Mouse (Mus musculus): ENCODE data around the gene Crispld2. TPM values are rescaled to one million over a fixed set of nuclear protein-coding genes. Genes with fewer than 3 reads are reported as not detected.

Gene Crispld2
- polyA plus RNA-seq, 1 experiment from 2014 or later, result 9.7 TPM

- peak; percentile 92 for DNase-seq (ENCODE audit: low spot score)
- no peak overlapping the region; the same call in 1 of the 2 replicates for H3K27ac ChIP-seq
- H3K4me3 ChIP-seq, result no peak overlapping the region
- no peaks in the 10 kb centered on the region for H3K36me3 ChIP-seq
- peaks cover 55% of the 10 kb centered on the region for H3K27me3 ChIP-seq (ENCODE audit: insufficient read depth, poor library complexity, severe bottlenecking)
- no peaks in the 10 kb centered on the region for H3K9me3 ChIP-seq
- peaks cover 58% of the 10 kb centered on the region for H3K4me1 ChIP-seq
- WGBS, result 9% methylated on average over 1 of the region's 1 CpGs
Measured at GRCm38 (mm10) chr8:120040861-120041260, 48.6 kb downstream of the Crispld2 start.

GRCm38 (mm10) chr8:120042542-120043312, 50.5 kb downstream of the Crispld2 start:
- Histone ChIP-seq H3K9me3 (no peaks in the 10 kb centered on the region), H3K27me3 (ENCODE audit: insufficient read depth, poor library complexity, severe bottlenecking) (peaks cover 45% of the 10 kb centered on the region), H3K4me3 (no peak overlapping the region), H3K36me3 (no peaks in the 10 kb centered on the region), H3K4me1 (peaks cover 56% of the 10 kb centered on the region), H3K27ac (0 out of 2 replicates have a peak overlapping the region, but pooled peaks have one; percentile 23)
- WGBS, result 61% methylated on average over 10 of the region's 10 CpGs
- DNase-seq (ENCODE audit: low spot score), result no peak

GRCm38 (mm10) chr8:120044907-120045306, 52.7 kb downstream of the Crispld2 start:
- no peak overlapping the region for H3K27ac ChIP-seq
- no peak overlapping the region for H3K4me3 ChIP-seq
- no peak for DNase-seq (ENCODE audit: low spot score)
- peaks cover 40% of the 10 kb centered on the region for H3K27me3 ChIP-seq (ENCODE audit: insufficient read depth, poor library complexity, severe bottlenecking)
- peaks cover 46% of the 10 kb centered on the region for H3K4me1 ChIP-seq
- 91% methylated on average over 8 of the region's 8 CpGs for WGBS
- H3K36me3 ChIP-seq, result no peaks in the 10 kb centered on the region
- no peaks in the 10 kb centered on the region for H3K9me3 ChIP-seq

- WGBS, result 54% methylated on average over 5 of the region's 5 CpGs
- no peak overlapping the region for H3K4me3 ChIP-seq
- H3K27me3 ChIP-seq (ENCODE audit: insufficient read depth, poor library complexity, severe bottlenecking), result peaks cover 42% of the 10 kb centered on the region
- H3K9me3 ChIP-seq, result no peaks in the 10 kb centered on the region
- no peaks in the 10 kb centered on the region for H3K36me3 ChIP-seq
- H3K4me1 ChIP-seq, result peaks cover 47% of the 10 kb centered on the region
- DNase-seq (ENCODE audit: low spot score), result no peak
- H3K27ac ChIP-seq, result 0 out of 2 replicates have a peak overlapping the region, but pooled peaks have one; percentile 14
Measured at GRCm38 (mm10) chr8:120045471-120045870, 53.2 kb downstream of the Crispld2 start.

GRCm38 (mm10) chr8:120046258-120047020, 54.2 kb downstream of the Crispld2 start:
- H3K36me3 ChIP-seq, result no peaks in the 10 kb centered on the region
- H3K4me3 ChIP-seq, result no peak overlapping the region
- no peaks in the 10 kb centered on the region for H3K9me3 ChIP-seq
- H3K4me1 ChIP-seq, result peaks cover 45% of the 10 kb centered on the region
- no peak for DNase-seq (ENCODE audit: low spot score)
- H3K27me3 ChIP-seq (ENCODE audit: insufficient read depth, poor library complexity, severe bottlenecking), result peaks cover 42% of the 10 kb centered on the region
- H3K27ac ChIP-seq, result peak overlapping the region; percentile 47; the same call in 1 of the 2 replicates
- 47% methylated on average over 14 of the region's 14 CpGs for WGBS

GRCm38 (mm10) chr8:120049949-120050348, 57.7 kb downstream of the Crispld2 start:
- H3K4me1 ChIP-seq, result peaks cover 39% of the 10 kb centered on the region
- H3K4me3 ChIP-seq, result no peak overlapping the region
- 0 out of 2 replicates have a peak overlapping the region, but pooled peaks have one; percentile 3 for H3K27ac ChIP-seq
- H3K36me3 ChIP-seq, result no peaks in the 10 kb centered on the region
- H3K9me3 ChIP-seq, result no peaks in the 10 kb centered on the region
- H3K27me3 ChIP-seq (ENCODE audit: insufficient read depth, poor library complexity, severe bottlenecking), result peaks cover 17% of the 10 kb centered on the region
- WGBS, result 79% methylated on average over 13 of the region's 13 CpGs
- no peak for DNase-seq (ENCODE audit: low spot score)

- Histone ChIP-seq H3K4me1 (peaks cover 37% of the 10 kb centered on the region), H3K9me3 (no peaks in the 10 kb centered on the region), H3K27ac (0 out of 2 replicates have a peak overlapping the region, but pooled peaks have one; percentile 13), H3K36me3 (no peaks in the 10 kb centered on the region), H3K27me3 (ENCODE audit: insufficient read depth, poor library complexity, severe bottlenecking) (peaks cover 13% of the 10 kb centered on the region; the same call in 1 of the 2 replicates), H3K4me3 (no peak overlapping the region)
- 69% methylated on average over 10 of the region's 10 CpGs for WGBS
- no peak for DNase-seq (ENCODE audit: low spot score)
Measured at GRCm38 (mm10) chr8:120050376-120050775, 58.1 kb downstream of the Crispld2 start.

- Histone ChIP-seq H3K4me3 (no peak overlapping the region), H3K27me3 (ENCODE audit: insufficient read depth, poor library complexity, severe bottlenecking) (peaks cover 11% of the 10 kb centered on the region; the same call in 1 of the 2 replicates), H3K27ac (peak overlapping the region; percentile 39; the same call in 1 of the 2 replicates), H3K9me3 (no peaks in the 10 kb centered on the region), H3K36me3 (no peaks in the 10 kb centered on the region), H3K4me1 (peaks cover 31% of the 10 kb centered on the region)
- DNase-seq (ENCODE audit: low spot score), result no peak
- 46% methylated on average over 4 of the region's 4 CpGs for WGBS
Measured at GRCm38 (mm10) chr8:120051006-120051405, 58.8 kb downstream of the Crispld2 start.

- Histone ChIP-seq H3K4me1 (peaks cover 22% of the 10 kb centered on the region), H3K27ac (no peak overlapping the region), H3K9me3 (no peaks in the 10 kb centered on the region), H3K36me3 (no peaks in the 10 kb centered on the region), H3K4me3 (no peak overlapping the region), H3K27me3 (ENCODE audit: insufficient read depth, poor library complexity, severe bottlenecking) (0 out of 2 replicates have a peak, but pooled peaks cover 7% of the 10 kb centered on the region)
- 86% methylated on average over 4 of the region's 4 CpGs for WGBS
- DNase-seq (ENCODE audit: low spot score), result no peak
Measured at GRCm38 (mm10) chr8:120051908-120052307, 59.7 kb downstream of the Crispld2 start.

- H3K27ac ChIP-seq, result no peak overlapping the region
- DNase-seq (ENCODE audit: low spot score), result no peak
- peaks cover 18% of the 10 kb centered on the region for H3K4me1 ChIP-seq
- no peaks in the 10 kb centered on the region for H3K36me3 ChIP-seq
- 0 out of 2 replicates have a peak, but pooled peaks cover 7% of the 10 kb centered on the region for H3K27me3 ChIP-seq (ENCODE audit: insufficient read depth, poor library complexity, severe bottlenecking)
- H3K9me3 ChIP-seq, result no peaks in the 10 kb centered on the region
- H3K4me3 ChIP-seq, result no peak overlapping the region
- 84% methylated on average over 8 of the region's 8 CpGs for WGBS
Measured at GRCm38 (mm10) chr8:120052318-120052717, 60.1 kb downstream of the Crispld2 start.

GRCm38 (mm10) chr8:120054833-120055232, 62.6 kb downstream of the Crispld2 start:
- Histone ChIP-seq H3K36me3 (no peaks in the 10 kb centered on the region), H3K27me3 (ENCODE audit: insufficient read depth, poor library complexity, severe bottlenecking) (peaks cover 8% of the 10 kb centered on the region; the same call in 1 of the 2 replicates), H3K4me1 (peaks cover 15% of the 10 kb centered on the region), H3K9me3 (no peaks in the 10 kb centered on the region), H3K27ac (no peak overlapping the region), H3K4me3 (no peak overlapping the region)
- no peak for DNase-seq (ENCODE audit: low spot score)
- WGBS, result 82% methylated on average over 3 of the region's 3 CpGs

GRCm38 (mm10) chr8:120057078-120057477, 64.8 kb downstream of the Crispld2 start:
- no peak overlapping the region for H3K4me3 ChIP-seq
- no peak for DNase-seq (ENCODE audit: low spot score)
- H3K4me1 ChIP-seq, result no peaks in the 10 kb centered on the region
- H3K27me3 ChIP-seq (ENCODE audit: insufficient read depth, poor library complexity, severe bottlenecking), result peaks cover 11% of the 10 kb centered on the region
- WGBS, result 75% methylated on average over 2 of the region's 2 CpGs
- no peaks in the 10 kb centered on the region for H3K9me3 ChIP-seq
- H3K36me3 ChIP-seq, result no peaks in the 10 kb centered on the region
- no peak overlapping the region for H3K27ac ChIP-seq

GRCm38 (mm10) chr8:120062742-120063141, 70.5 kb downstream of the Crispld2 start:
- Histone ChIP-seq H3K27ac (no peak overlapping the region), H3K4me3 (no peak overlapping the region), H3K9me3 (no peaks in the 10 kb centered on the region), H3K27me3 (ENCODE audit: insufficient read depth, poor library complexity, severe bottlenecking) (peaks cover 38% of the 10 kb centered on the region), H3K36me3 (no peaks in the 10 kb centered on the region), H3K4me1 (peaks cover under 1% of the 10 kb centered on the region)
- no peak for DNase-seq (ENCODE audit: low spot score)
- WGBS, result 86% methylated on average over 14 of the region's 14 CpGs
